Mouse (Mus musculus) ES-E14 (cell line): ENCODE data around the gene Dnajc28. TPM values are rescaled to one million over a fixed set of nuclear protein-coding genes. Genes with fewer than 3 reads are reported as not detected.
A peak's percentile ranks its signal among the peaks of the same experiment; 100 is the strongest.

Source experiments
- DNase-seq: peaks from one replicate; pipeline ENCODE4 v3.0.0-alpha.2; 2013; ENCODE audit warnings: low read depth, low spot score
- H3K27ac ChIP-seq: 2 replicates; pipeline ENCODE4 v1.5.1; 2012; ENCODE audit warnings: low read depth, mild to moderate bottlenecking, low read length, moderate library complexity, mixed read lengths; ENCODE audit not compliant: poor library complexity, insufficient read depth, severe bottlenecking
- H3K36me3 ChIP-seq: 2 replicates; pipeline ENCODE4 v1.6.1; 2012; ENCODE audit warnings: mild to moderate bottlenecking, low read length, moderate library complexity, mixed read lengths; ENCODE audit not compliant: control insufficient read depth, poor library complexity, insufficient read depth, severe bottlenecking
- H3K4me1 ChIP-seq, 2 experiments: fragments of 150-350 bp in 1 of 2; sonication (generic) in 1 of 2; 2 replicates each; pipeline ENCODE4 v1.6.1; 2012; ENCODE audit warnings: low read length in 2 of 2, mild to moderate bottlenecking in 1 of 2, mixed read lengths in 1 of 2; ENCODE audit not compliant: control insufficient read depth in 2 of 2, insufficient read depth in 2 of 2, poor library complexity in 1 of 2
- H3K4me3 ChIP-seq, 2 experiments: fragments of 150-350 bp in 1 of 2; sonication (generic) in 1 of 2; 2 replicates each; pipeline ENCODE4 v1.5.1; 2012; ENCODE audit warnings: low read length in 2 of 2, low read depth in 1 of 2, mild to moderate bottlenecking in 1 of 2, mixed read lengths in 1 of 2; ENCODE audit not compliant: insufficient read depth in 1 of 2, poor library complexity in 1 of 2, severe bottlenecking in 1 of 2
- H3K9ac ChIP-seq: 2 replicates; pipeline ENCODE4 v1.6.1; 2012; ENCODE audit warnings: low read depth, mild to moderate bottlenecking, low read length, mixed read lengths; ENCODE audit not compliant: poor library complexity, insufficient read depth, severe bottlenecking
- H3K9me3 ChIP-seq: fragments of 150-350 bp; sonication (generic); 2 replicates; pipeline ENCODE4 v1.6.1; 2012; ENCODE audit warnings: low read depth, mild to moderate bottlenecking, low read length; ENCODE audit not compliant: control insufficient read depth, insufficient read depth
- CHD2 ChIP-seq: IDR thresholded peaks from 2 replicates; pipeline ENCODE4 v1.6.1; 2014; ENCODE audit warnings: mild to moderate bottlenecking, low read depth, low read length, inconsistent platforms
- HCFC1 ChIP-seq: IDR thresholded peaks from 2 replicates; pipeline ENCODE4 v1.6.1; 2012; ENCODE audit warnings: low read length, inconsistent platforms, borderline replicate concordance; ENCODE audit not compliant: insufficient read depth
- MAFK ChIP-seq: IDR thresholded peaks from 2 replicates; pipeline ENCODE4 v1.6.1; 2014; ENCODE audit warnings: mild to moderate bottlenecking, low read depth, low read length, inconsistent platforms; ENCODE audit not compliant: insufficient read depth
- ZC3H11A ChIP-seq: IDR thresholded peaks from 2 replicates; pipeline ENCODE4 v1.6.1; 2012; ENCODE audit warnings: low read depth, mild to moderate bottlenecking, inconsistent platforms, low read length, borderline replicate concordance
- ZNF384 ChIP-seq: IDR thresholded peaks from 2 replicates; pipeline ENCODE4 v1.6.1; 2012; ENCODE audit warnings: low read depth, low read length, inconsistent platforms
- in situ Hi-C, 2 experiments: fragments of 600-800 bp; cut with MboI; formaldehyde crosslinking; loops; one replicate each; pipeline ENCODE4 v1.15.1; 2025; ENCODE audit warnings: low sequenced_read_pairs in 2 of 2, inconsistent platforms in 1 of 2; ENCODE audit not compliant: unreplicated experiment in 2 of 2
- total RNA-seq: library from RNA; depleted of rRNA; stranded (reverse); fragments of 300-350 nt; gene quantifications from 2 replicates; pipeline ENCODE4 v1.2.3, GENCODE M21; 2012; rRNA removed

Dnajc28 gene
- 1.6 and 1.7 TPM in 2 replicates for total RNA-seq

- H3K9ac ChIP-seq = 0 out of 2 replicates have a peak within 1 kb of the TSS, but pooled peaks have one; percentile 27
- no peak within 1 kb of the TSS for H3K27ac ChIP-seq
- TF ChIP-seq ZNF384 (no peak), HCFC1 (peak; percentile 91)
- H3K36me3 ChIP-seq = peaks cover 26% of the 10 kb centered on the region
- no peaks in the 10 kb centered on the region for H3K9me3 ChIP-seq
- DNase-seq = peak; percentile 56
- H3K4me3 ChIP-seq = peak within 1 kb of the TSS; percentile 67 to 68
- H3K4me1 ChIP-seq = peaks cover 0 to 11% of the 10 kb centered on the region in 2 experiments
- in situ Hi-C loops = no loop called here
These were observed at the start of gene Dnajc28 for GRCm38 (mm10) chr16:91618511-91619501. Gene Dnajc28, minus strand, starts transcription at chr16:91619026.

DNA sequence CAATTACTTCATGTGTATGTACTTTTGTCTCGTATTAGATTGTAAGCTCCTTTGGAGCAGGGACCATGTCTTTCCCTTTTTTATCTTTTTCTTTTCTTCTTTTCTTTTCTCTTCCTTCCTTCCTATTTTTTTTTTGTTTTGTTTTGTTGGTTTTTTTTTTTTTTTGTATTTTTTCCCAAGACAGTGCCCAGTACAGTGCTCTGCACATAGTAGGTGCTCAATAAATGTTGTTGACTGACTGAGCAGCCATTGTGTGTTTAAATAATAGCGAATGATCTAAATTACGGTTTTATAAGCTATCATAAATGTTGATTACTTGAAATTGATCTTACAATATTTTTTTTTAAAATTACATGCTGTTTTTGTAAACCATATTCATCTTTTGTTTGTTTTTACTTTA is 45.0 kb upstream of the Dnajc28 start:
- Histone ChIP-seq H3K36me3 (peaks cover 56% of the 10 kb centered on the region), H3K4me1 (peaks cover 0 to 1% of the 10 kb centered on the region in 2 experiments; a peak in 1 of 4 replicates), H3K27ac (no peak overlapping the region), H3K9me3 (no peaks in the 10 kb centered on the region), H3K4me3 (no peak overlapping the region), H3K9ac (no peak overlapping the region)
- TF ChIP-seq CHD2 (no peak), ZNF384 (no peak), ZC3H11A (no peak), MAFK (no peak), HCFC1 (no peak)
- in situ Hi-C loops = loop anchor here in 1 of 2 experiments (10.0 kb wide), 1 partner anchor 1419 kb away; no protein-coding TSS in a partner anchor
- no peak for DNase-seq

DNA sequence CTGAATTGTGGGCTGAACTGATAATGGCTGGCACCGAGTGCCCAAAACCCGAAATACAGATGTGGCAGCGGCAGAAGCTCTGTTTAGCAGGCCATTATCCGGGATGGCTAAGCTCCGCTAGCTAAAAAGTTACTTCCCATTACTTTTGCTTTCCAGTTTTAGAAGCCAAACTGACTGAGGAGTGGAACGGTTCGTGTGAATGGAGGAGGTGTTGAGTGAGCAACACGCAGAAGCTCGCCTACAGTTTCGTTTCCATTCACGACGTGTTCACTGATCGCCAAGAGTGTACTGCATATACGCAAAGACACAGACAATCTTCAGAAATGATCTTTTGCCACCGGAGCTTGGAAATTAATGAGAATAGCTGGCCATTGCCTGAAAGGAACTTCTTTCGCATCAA is 43.5 kb upstream of the Dnajc28 start:
- peaks cover 0 to 1% of the 10 kb centered on the region in 2 experiments; a peak in 1 of 4 replicates for H3K4me1 ChIP-seq
- H3K36me3 ChIP-seq = peaks cover 68% of the 10 kb centered on the region
- in situ Hi-C loops = loop anchor here in 1 of 2 experiments (10.0 kb wide), 1 partner anchor 1418 kb away; no protein-coding TSS in a partner anchor
- H3K9ac ChIP-seq = no peak overlapping the region
- no peak for TF ChIP-seq HCFC1
- no peaks in the 10 kb centered on the region for H3K9me3 ChIP-seq
- H3K4me3 ChIP-seq = no peak overlapping the region
- DNase-seq = no peak
- H3K27ac ChIP-seq = no peak overlapping the region

GRCm38 (mm10) chr16:91661397-91661796 is 42.6 kb upstream of the Dnajc28 start:
- peaks cover 0 to 1% of the 10 kb centered on the region in 2 experiments; a peak in 1 of 4 replicates for H3K4me1 ChIP-seq
- H3K9me3 ChIP-seq = no peaks in the 10 kb centered on the region
- no peak overlapping the region for H3K27ac ChIP-seq
- peaks cover 71% of the 10 kb centered on the region for H3K36me3 ChIP-seq
- in situ Hi-C loops = loop anchor here in 1 of 2 experiments (10.0 kb wide), 1 partner anchor 1417 kb away; no protein-coding TSS in a partner anchor
- DNase-seq = no peak
- H3K4me3 ChIP-seq = no peak overlapping the region
- TF ChIP-seq ZC3H11A = no peak
- no peak for TF ChIP-seq CHD2
- no peak for TF ChIP-seq MAFK
- no peak for TF ChIP-seq ZNF384
- no peak for TF ChIP-seq HCFC1
- no peak overlapping the region for H3K9ac ChIP-seq
